Mouse (Mus musculus) ovary, adult 2 months (tissue): ENCODE data around the gene Gm9821. TPM values are rescaled to one million over a fixed set of nuclear protein-coding genes. Genes with fewer than 3 reads are reported as not detected.

ENCODE experiments used
- polyA plus RNA-seq: library from polyadenylated mRNA; depleted of rRNA; stranded (reverse); fragments of >200 nt; gene quantifications from 2 replicates; pipeline ENCODE4 v1.2.3, GENCODE M21; 2012; rRNA removed

The Gm9821 gene
- polyA plus RNA-seq = not detected in 2 replicates

GRCm38 (mm10) chr2:91945483-91945882, at the start of gene Gm9821:
TSS of gene Gm9821 (plus strand) at chr2:91945703.

DNA sequence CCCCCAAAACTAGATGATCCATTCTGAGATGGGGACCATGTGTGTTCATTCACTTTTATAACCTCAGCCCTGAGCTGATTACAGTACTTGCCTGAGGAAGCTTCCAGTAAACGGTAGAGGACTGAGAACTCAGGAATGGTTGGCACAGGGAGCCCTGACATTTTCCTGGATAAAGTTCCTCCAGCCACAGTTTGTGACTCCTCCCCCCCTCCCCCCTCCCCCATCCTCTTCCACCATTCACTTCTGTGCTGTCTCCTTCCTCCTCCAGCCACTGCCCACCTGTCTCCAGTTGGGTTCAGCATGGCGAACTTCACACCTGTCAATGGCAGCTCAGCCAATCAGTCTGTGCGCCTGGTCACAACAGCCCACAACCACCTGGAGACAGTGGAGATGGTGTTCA, 18.6 kb upstream of the Gm9821 start, which contains the start of gene Chrm4:
Gene Chrm4 (plus strand): TSS at position 301 of the 400 bp plus-strand sequence.

DNA sequence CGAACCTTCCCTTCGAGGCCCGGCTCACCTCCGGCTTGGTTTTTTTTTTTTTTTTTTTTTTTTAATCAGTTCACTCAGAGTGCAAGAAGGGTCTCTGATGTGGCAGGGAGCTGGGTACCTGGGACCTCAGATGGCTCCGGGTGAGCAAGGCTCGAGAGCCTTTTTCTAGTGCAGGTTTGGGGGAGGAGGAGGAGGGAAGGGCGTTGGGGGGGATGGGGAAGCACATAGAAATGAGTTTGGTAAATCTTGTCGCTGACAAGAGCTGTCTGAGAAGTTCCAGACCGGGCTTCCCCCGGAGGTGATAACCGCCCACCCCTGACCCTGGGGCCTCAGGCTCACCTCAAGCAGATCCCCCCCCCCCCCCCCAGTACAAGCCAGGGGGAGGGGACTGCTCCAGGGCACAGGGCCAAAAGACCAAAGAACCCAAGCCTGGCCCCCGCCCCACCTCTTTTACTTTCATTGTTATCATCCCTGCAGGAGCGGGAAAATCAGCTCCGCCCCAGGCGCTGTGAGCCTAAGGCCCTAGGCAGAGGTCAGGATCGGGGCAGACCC, 13.3 kb upstream of the Gm9821 start, which contains the start of gene Mdk:
Gene Mdk (minus strand): TSS at position 138 of the 552 bp plus-strand sequence.

GRCm38 (mm10) chr2:91975581-91976541, 30.4 kb downstream of the Gm9821 start, which contains the start of gene Dgkz:
TSS of gene Dgkz (minus strand) at chr2:91975864.

Other genes starting within 250 kb of the Gm9821 start
- gene Atg13, start 235.1 kb upstream of the Gm9821 start, polyA plus RNA-seq = 34.4 and 35.9 TPM in 2 replicates
- gene Harbi1, start 234.9 kb upstream of the Gm9821 start, polyA plus RNA-seq = 2.4 and 3.1 TPM in 2 replicates
- gene Ambra1, start 215.6 kb upstream of the Gm9821 start, polyA plus RNA-seq = 26.1 and 29.7 TPM in 2 replicates
- gene Chrm4, start 18.5 kb upstream of the Gm9821 start, polyA plus RNA-seq = 13.1 and 14.6 TPM in 2 replicates
- gene Mdk, start 13.4 kb upstream of the Gm9821 start, polyA plus RNA-seq = 94.6 and 120 TPM in 2 replicates
- gene Dgkz, start 30.2 kb downstream of the Gm9821 start, polyA plus RNA-seq = 220 and 261 TPM in 2 replicates
- gene Creb3l1, start 78.8 kb downstream of the Gm9821 start, polyA plus RNA-seq = 16.2 and 22.1 TPM in 2 replicates
- 75.5 and 120 TPM in 2 replicates for gene Phf21a, start 147.4 kb downstream of the Gm9821 start, polyA plus RNA-seq